Mouse (Mus musculus): ENCODE data around the gene Camkk2. TPM values are rescaled to one million over a fixed set of nuclear protein-coding genes. Genes with fewer than 3 reads are reported as not detected.
A peak's percentile ranks its signal among the peaks of the same experiment; 100 is the strongest.

Camkk2 gene
- total RNA-seq, 2 experiments from 2014 or later = 18.4 to 39.0 TPM

- no peak for ATAC-seq (replicated peaks; ENCODE audit: low FRiP score, low TSS enrichment, poor library complexity, severe bottlenecking)
Observed at GRCm38 (mm10) chr5:122786035-122786819, 7.0 kb upstream of the Camkk2 start.

GRCm38 (mm10) chr5:122783726-122784406, 4.7 kb upstream of the Camkk2 start:
- ATAC-seq (replicated peaks; ENCODE audit: low FRiP score, low TSS enrichment, poor library complexity, severe bottlenecking) = no peak

- ATAC-seq (replicated peaks; ENCODE audit: low FRiP score, low TSS enrichment, poor library complexity, severe bottlenecking) = no peak
Observed at GRCm38 (mm10) chr5:122782066-122782465, 2.9 kb upstream of the Camkk2 start.

GRCm38 (mm10) chr5:122780791-122781432, 1.7 kb upstream of the Camkk2 start:
- ATAC-seq (replicated peaks; ENCODE audit: low FRiP score, low TSS enrichment, poor library complexity, severe bottlenecking) = no peak

GRCm38 (mm10) chr5:122778231-122779226, 680 bp downstream of the Camkk2 start:
- ATAC-seq (replicated peaks; ENCODE audit: low FRiP score, low TSS enrichment, poor library complexity, severe bottlenecking) = peak; percentile 30

- ATAC-seq (replicated peaks; ENCODE audit: low FRiP score, low TSS enrichment, poor library complexity, severe bottlenecking) = no peak
Observed at GRCm38 (mm10) chr5:122777322-122777721, 1.9 kb downstream of the Camkk2 start.

GRCm38 (mm10) chr5:122775646-122776286, 3.4 kb downstream of the Camkk2 start:
- ATAC-seq (replicated peaks; ENCODE audit: low FRiP score, low TSS enrichment, poor library complexity, severe bottlenecking) = no peak

GRCm38 (mm10) chr5:122774743-122775611, 4.2 kb downstream of the Camkk2 start:
- peak; percentile 82 for ATAC-seq (replicated peaks; ENCODE audit: low FRiP score, low TSS enrichment, poor library complexity, severe bottlenecking)

GRCm38 (mm10) chr5:122773756-122774155, 5.5 kb downstream of the Camkk2 start:
- no peak for ATAC-seq (replicated peaks; ENCODE audit: low FRiP score, low TSS enrichment, poor library complexity, severe bottlenecking)

- no peak for ATAC-seq (replicated peaks; ENCODE audit: low FRiP score, low TSS enrichment, poor library complexity, severe bottlenecking)
Observed at GRCm38 (mm10) chr5:122771428-122771827, 7.8 kb downstream of the Camkk2 start.

GRCm38 (mm10) chr5:122770806-122771261, 8.4 kb downstream of the Camkk2 start:
- no peak for ATAC-seq (replicated peaks; ENCODE audit: low FRiP score, low TSS enrichment, poor library complexity, severe bottlenecking)

- ATAC-seq (replicated peaks; ENCODE audit: low FRiP score, low TSS enrichment, poor library complexity, severe bottlenecking) = no peak
Observed at GRCm38 (mm10) chr5:122770304-122770703, 8.9 kb downstream of the Camkk2 start.

- ATAC-seq (replicated peaks; ENCODE audit: low FRiP score, low TSS enrichment, poor library complexity, severe bottlenecking) = peak; percentile 64
Observed at GRCm38 (mm10) chr5:122769101-122769568, 10.1 kb downstream of the Camkk2 start.

GRCm38 (mm10) chr5:122767283-122767682, 11.9 kb downstream of the Camkk2 start:
- no peak for ATAC-seq (replicated peaks; ENCODE audit: low FRiP score, low TSS enrichment, poor library complexity, severe bottlenecking)

GRCm38 (mm10) chr5:122764032-122764464, 15.2 kb downstream of the Camkk2 start:
- no peak for ATAC-seq (replicated peaks; ENCODE audit: low FRiP score, low TSS enrichment, poor library complexity, severe bottlenecking)

GRCm38 (mm10) chr5:122763271-122764031, 15.8 kb downstream of the Camkk2 start:
- no peak for ATAC-seq (replicated peaks; ENCODE audit: low FRiP score, low TSS enrichment, poor library complexity, severe bottlenecking)

GRCm38 (mm10) chr5:122756680-122757079, 22.5 kb downstream of the Camkk2 start:
- no peak for ATAC-seq (replicated peaks; ENCODE audit: low FRiP score, low TSS enrichment, poor library complexity, severe bottlenecking)

Measured in megakaryocyte-erythroid progenitor cell, adult 5-6 weeks (primary cell).